Comparison of ENCODE assay signal across 9 mouse cellular contexts in the genomic region with DNA sequence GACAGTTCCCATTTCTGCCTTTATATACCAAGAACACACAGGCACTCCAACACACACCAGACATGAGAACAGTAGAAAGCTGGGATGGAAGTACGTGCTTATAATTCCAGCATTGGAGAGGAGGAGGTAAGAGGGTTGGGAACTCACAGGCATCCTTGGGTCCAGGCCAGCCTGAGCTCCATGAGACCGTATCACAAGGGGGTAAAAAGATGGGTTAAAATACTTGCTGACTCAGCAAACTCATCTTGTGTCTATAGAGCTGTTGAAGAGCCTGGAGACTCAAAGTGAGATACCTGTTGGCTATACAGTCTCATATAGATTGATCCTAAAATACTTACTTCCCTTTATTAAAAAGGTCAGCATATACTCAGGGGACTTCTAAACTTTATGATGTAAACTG. TPM values are rescaled to one million over a fixed set of nuclear protein-coding genes. Genes with fewer than 3 reads are reported as not detected.
DNase-seq lines count a peak whose midpoint lies in the region; ATAC-seq and TF ChIP-seq lines count a peak whose summit lies in the region.
"Had no signal": no experiment of that assay in that cellular context is flagged by ENCODE, and none has a peak within 500 bp of the region (broad histone marks: within the 10 kb centered on the region; RNA-seq: fewer than 3 reads in every experiment).

No protein-coding gene starts in this region.

- H3K27ac ChIP-seq in heart, embryonic 15.5 days, result no peak overlapping the region
- H3K27ac ChIP-seq in heart, adult 2 months, result no peak overlapping the region
- no peak overlapping the region for H3K27ac ChIP-seq in embryonic facial prominence, embryonic 10.5 days (replicated peaks)
- no peak overlapping the region for H3K27ac ChIP-seq in midbrain, postnatal 0 days (ENCODE audit: low read depth, low read length)

- DNase-seq in heart, adult 2 months, result no peak
- DNase-seq in embryonic facial prominence, embryonic 10.5 days (ENCODE audit: low spot score), result no peak
- peak; percentile 29 for DNase-seq in induced T-regulatory cell, adult 2 months (ENCODE audit: low read depth)
- no peak for DNase-seq in midbrain, postnatal 0 days (ENCODE audit: low spot score)
- DNase-seq in right cerebral cortex, adult 18-20 months, result no peak
- no peak for DNase-seq in kidney, adult 11 months
- DNase-seq: kidney, adult 8-10 months had no signal

- TF ChIP-seq POLR2A in heart, adult 2 months (IDR thresholded peaks at IDR 0.05; ENCODE audit: insufficient read depth, low read depth, low read length), result no peak

- H3K79me2 ChIP-seq in heart, adult 2 months (replicated peaks; ENCODE audit: control insufficient read depth, insufficient read depth, low read length), result no peaks in the 10 kb centered on the region

- no peak overlapping the region for H3K4me3 ChIP-seq in heart, embryonic 15.5 days
- no peak overlapping the region for H3K4me3 ChIP-seq in heart, adult 2 months
- H3K4me3 ChIP-seq in embryonic facial prominence, embryonic 10.5 days, result peak overlapping the region; percentile 88; the same call in 1 of the 2 replicates
- peak overlapping the region; percentile 96 for H3K4me3 ChIP-seq in midbrain, postnatal 0 days (ENCODE audit: low read depth, low read length)

- no peak for TF ChIP-seq CTCF in heart, adult 2 months (IDR thresholded peaks at IDR 0.05)
- TF ChIP-seq CTCF in midbrain, postnatal 0 days (IDR thresholded peaks at IDR 0.05), result no peak

- peaks cover 17% of the 10 kb centered on the region for H3K36me3 ChIP-seq in heart, embryonic 15.5 days
- H3K36me3 ChIP-seq in heart, adult 2 months (ENCODE audit: control insufficient read depth, insufficient read depth, low read length), result peaks cover 5% of the 10 kb centered on the region
- peaks cover 28% of the 10 kb centered on the region for H3K36me3 ChIP-seq in embryonic facial prominence, embryonic 10.5 days (replicated peaks)
- H3K36me3 ChIP-seq in midbrain, postnatal 0 days (ENCODE audit: insufficient read depth, low read length), result peaks cover 8% of the 10 kb centered on the region; the same call in 1 of the 2 replicates

- no peaks in the 10 kb centered on the region for H3K9me3 ChIP-seq in heart, embryonic 15.5 days (replicated peaks)
- no peaks in the 10 kb centered on the region for H3K9me3 ChIP-seq in embryonic facial prominence, embryonic 10.5 days
- H3K9me3 ChIP-seq in midbrain, postnatal 0 days (ENCODE audit: low read length), result no peaks in the 10 kb centered on the region

- 76% methylated on average over 2 of the region's 2 CpGs for WGBS in heart, embryonic 15.5 days
- 90% methylated on average over 2 of the region's 2 CpGs for WGBS in heart, adult 2 months
- 89% methylated on average over 2 of the region's 2 CpGs for WGBS in embryonic facial prominence, embryonic 10.5 days
- whole genome bisulfite sequencing in midbrain, postnatal 0 days, result 88% methylated on average over 2 of the region's 2 CpGs

- peak overlapping the region; percentile 71; the same call in 1 of the 2 replicates for H3K4me2 ChIP-seq in heart, embryonic 15.5 days
- H3K4me2 ChIP-seq in midbrain, postnatal 0 days (ENCODE audit: low read depth, low read length, poor library complexity, severe bottlenecking), result peak overlapping the region; percentile 57

- no peak for TF ChIP-seq EP300 in heart, adult 2 months (IDR thresholded peaks at IDR 0.05; ENCODE audit: insufficient read depth, low read depth, low read length)

- ATAC-seq in heart, embryonic 15.5 days (replicated peaks; ENCODE audit: insufficient number of reproducible peaks, insufficient read depth, low FRiP score, low read depth), result no peak
- no peak for ATAC-seq in midbrain, postnatal 0 days (ENCODE audit: low FRiP score)
- no peak for ATAC-seq in megakaryocyte-erythroid progenitor cell, adult 5-6 weeks (replicated peaks; ENCODE audit: low FRiP score, low TSS enrichment, poor library complexity, severe bottlenecking)

- intact Hi-C loops in heart, adult 2 months (cut with DNase I), result loop anchor here (2.0 to 5.0 kb wide), 2 partner anchors 44 to 90 kb away; partner anchors contain the start of genes Eif3j1 and Trim69

- H3K4me1 ChIP-seq in heart, embryonic 15.5 days (replicated peaks), result peaks cover 13% of the 10 kb centered on the region
- peaks cover 3% of the 10 kb centered on the region for H3K4me1 ChIP-seq in heart, adult 2 months (ENCODE audit: control insufficient read depth, insufficient read depth, low read length)
- H3K4me1 ChIP-seq in embryonic facial prominence, embryonic 10.5 days, result peaks cover 18% of the 10 kb centered on the region
- no peaks in the 10 kb centered on the region for H3K4me1 ChIP-seq in midbrain, postnatal 0 days (ENCODE audit: insufficient read depth, low read length)

- H3K27me3 ChIP-seq in heart, embryonic 15.5 days, result no peaks in the 10 kb centered on the region
- H3K27me3 ChIP-seq in heart, adult 2 months (ENCODE audit: control insufficient read depth, insufficient read depth, low read length), result no peaks in the 10 kb centered on the region
- H3K27me3 ChIP-seq in embryonic facial prominence, embryonic 10.5 days (replicated peaks; ENCODE audit: low read depth, poor library complexity, severe bottlenecking), result no peaks in the 10 kb centered on the region
- no peaks in the 10 kb centered on the region for H3K27me3 ChIP-seq in midbrain, postnatal 0 days (ENCODE audit: insufficient read depth, low read length)

- no peak overlapping the region for H3K9ac ChIP-seq in heart, embryonic 15.5 days
- H3K9ac ChIP-seq in heart, adult 2 months (ENCODE audit: low read depth, low read length), result no peak overlapping the region
- H3K9ac ChIP-seq in midbrain, postnatal 0 days (replicated peaks; ENCODE audit: low read length, poor library complexity, severe bottlenecking), result no peak overlapping the region

RNA-seq across cellular contexts. Expression of gene Spg11, which starts 1.3 kb away (rescaled TPM):
- 4.7 and 5.8 TPM in 2 replicates for polyA plus RNA-seq in heart, embryonic 15.5 days (2015; fragmentation: Nextera tagmentation; extraction: Ambion mirVana)
- total RNA-seq in heart, adult 2 months (2021), result 10 to 100 TPM; 10.8 to 11.3 TPM
- polyA plus RNA-seq in heart, adult 2 months (2012; rRNA removed), result 3.8 and 6.7 TPM in 2 replicates
- polyA plus RNA-seq in embryonic facial prominence, embryonic 10.5 days (2016; fragmentation: Nextera tagmentation; extraction: Ambion mirVana), result 10.9 TPM in 2 replicates
- 20.1 and 25.3 TPM in 2 replicates for total RNA-seq in midbrain, postnatal 0 days (2014; rRNA removed)
- polyA plus RNA-seq in midbrain, postnatal 0 days (2015; fragmentation: Nextera tagmentation; extraction: Ambion mirVana), result 4.0 and 4.9 TPM in 2 replicates
- 9.8 and 13.1 TPM in 2 replicates for total RNA-seq in megakaryocyte-erythroid progenitor cell, adult 5-6 weeks (2014; fragmentation: Nextera tagmentation)
- 9.8 and 11.7 TPM in 2 replicates for total RNA-seq in megakaryocyte-erythroid progenitor cell, adult 5-6 weeks (2017)

RNA-seq across cellular contexts. Expression of gene B2m, which starts 30.6 kb away (rescaled TPM):
- polyA plus RNA-seq in heart, embryonic 15.5 days (2015; fragmentation: Nextera tagmentation; extraction: Ambion mirVana), result 260 and 322 TPM in 2 replicates
- 100 to 1,000 TPM; 201 to 240 TPM for total RNA-seq in heart, adult 2 months (2021)
- polyA plus RNA-seq in heart, adult 2 months (2012; rRNA removed), result 400 and 574 TPM in 2 replicates
- 104 and 107 TPM in 2 replicates for polyA plus RNA-seq in embryonic facial prominence, embryonic 10.5 days (2016; fragmentation: Nextera tagmentation; extraction: Ambion mirVana)
- total RNA-seq in midbrain, postnatal 0 days (2014; rRNA removed), result 106 and 108 TPM in 2 replicates
- 147 and 161 TPM in 2 replicates for polyA plus RNA-seq in midbrain, postnatal 0 days (2015; fragmentation: Nextera tagmentation; extraction: Ambion mirVana)
- 1,448 and 1,509 TPM in 2 replicates for total RNA-seq in megakaryocyte-erythroid progenitor cell, adult 5-6 weeks (2014; fragmentation: Nextera tagmentation)
- 1,672 and 1,891 TPM in 2 replicates for total RNA-seq in megakaryocyte-erythroid progenitor cell, adult 5-6 weeks (2017)

RNA-seq across cellular contexts. Expression of gene Trim69, which starts 43.6 kb away (rescaled TPM):
- not detected in 2 replicates for polyA plus RNA-seq in heart, embryonic 15.5 days (2015; fragmentation: Nextera tagmentation; extraction: Ambion mirVana)
- not detected for total RNA-seq in heart, adult 2 months (2021)
- polyA plus RNA-seq in heart, adult 2 months (2012; rRNA removed), result 0.15 TPM in 1 of 2 replicates, not detected in the other
- polyA plus RNA-seq in embryonic facial prominence, embryonic 10.5 days (2016; fragmentation: Nextera tagmentation; extraction: Ambion mirVana), result 0.11 TPM in 1 of 2 replicates, not detected in the other
- not detected in 2 replicates for total RNA-seq in midbrain, postnatal 0 days (2014; rRNA removed)
- not detected in 2 replicates for polyA plus RNA-seq in midbrain, postnatal 0 days (2015; fragmentation: Nextera tagmentation; extraction: Ambion mirVana)
- not detected in 2 replicates for total RNA-seq in megakaryocyte-erythroid progenitor cell, adult 5-6 weeks (2014; fragmentation: Nextera tagmentation)
- 0.76 and 1.1 TPM in 2 replicates for total RNA-seq in megakaryocyte-erythroid progenitor cell, adult 5-6 weeks (2017)

Comparison
In these comparisons a context has a peak if more than half of its experiments do, and no peak if none do; other contexts are left out.
1. H3K4me3 ChIP-seq: peak in embryonic facial prominence, embryonic 10.5 days (single experiment) and midbrain, postnatal 0 days (single experiment); none in heart, embryonic 15.5 days (single experiment) and heart, adult 2 months (single experiment).